Mouse (Mus musculus): ENCODE data around the gene Adra1d. TPM values are rescaled to one million over a fixed set of nuclear protein-coding genes. Genes with fewer than 3 reads are reported as not detected.

Gene Adra1d
- polyA plus RNA-seq, 1 experiment from 2014 or later, result 0.14 TPM

- H3K4me3 ChIP-seq (ENCODE audit: low read depth, low read length), result no peak overlapping the region
- H3K9me3 ChIP-seq (replicated peaks; ENCODE audit: control insufficient read depth, low read length), result no peaks in the 10 kb centered on the region
- ATAC-seq (replicated peaks; ENCODE audit: insufficient number of reproducible peaks, low FRiP score, low TSS enrichment, low read depth), result no peak
- no peak overlapping the region for H3K4me2 ChIP-seq (ENCODE audit: low read depth, low read length)
- H3K4me1 ChIP-seq (ENCODE audit: control insufficient read depth, insufficient read depth, low read length), result peaks cover 10% of the 10 kb centered on the region
- H3K9ac ChIP-seq (replicated peaks; ENCODE audit: low read length), result no peak overlapping the region; the same call in 1 of the 2 replicates
- no peak overlapping the region; the same call in 1 of the 2 replicates for H3K27ac ChIP-seq (replicated peaks; ENCODE audit: low read depth, low read length)
- no peaks in the 10 kb centered on the region for H3K36me3 ChIP-seq (replicated peaks; ENCODE audit: control insufficient read depth, insufficient read depth, low read depth, low read length)
- WGBS, result 52% methylated on average over 5 of the region's 5 CpGs
- H3K27me3 ChIP-seq (ENCODE audit: control insufficient read depth, insufficient read depth, low read length), result no peaks in the 10 kb centered on the region
- no peak for DNase-seq (ENCODE audit: low spot score)
Observed at GRCm38 (mm10) chr2:131501886-131502285, 60.2 kb downstream of the Adra1d start.

GRCm38 (mm10) chr2:131499290-131499845, 62.7 kb downstream of the Adra1d start:
- DNase-seq (ENCODE audit: low spot score), result no peak
- no peaks in the 10 kb centered on the region for H3K9me3 ChIP-seq (replicated peaks; ENCODE audit: control insufficient read depth, low read length)
- 66% methylated on average over 5 of the region's 5 CpGs for WGBS
- H3K4me2 ChIP-seq (ENCODE audit: low read depth, low read length), result no peak overlapping the region
- H3K27ac ChIP-seq (replicated peaks; ENCODE audit: low read depth, low read length), result no peak overlapping the region
- no peak for ATAC-seq (replicated peaks; ENCODE audit: insufficient number of reproducible peaks, low FRiP score, low TSS enrichment, low read depth)
- no peaks in the 10 kb centered on the region for H3K36me3 ChIP-seq (replicated peaks; ENCODE audit: control insufficient read depth, insufficient read depth, low read depth, low read length)
- H3K4me3 ChIP-seq (ENCODE audit: low read depth, low read length), result no peak overlapping the region
- no peak overlapping the region for H3K9ac ChIP-seq (replicated peaks; ENCODE audit: low read length)
- no peaks in the 10 kb centered on the region for H3K27me3 ChIP-seq (ENCODE audit: control insufficient read depth, insufficient read depth, low read length)
- no peaks in the 10 kb centered on the region; the same call in 1 of the 2 replicates for H3K4me1 ChIP-seq (ENCODE audit: control insufficient read depth, insufficient read depth, low read length)

- Histone ChIP-seq H3K4me3 (ENCODE audit: low read depth, low read length) (no peak overlapping the region), H3K36me3 (replicated peaks; ENCODE audit: control insufficient read depth, insufficient read depth, low read depth, low read length) (no peaks in the 10 kb centered on the region), H3K4me2 (ENCODE audit: low read depth, low read length) (no peak overlapping the region), H3K9me3 (replicated peaks; ENCODE audit: control insufficient read depth, low read length) (no peaks in the 10 kb centered on the region), H3K27me3 (ENCODE audit: control insufficient read depth, insufficient read depth, low read length) (no peaks in the 10 kb centered on the region), H3K4me1 (ENCODE audit: control insufficient read depth, insufficient read depth, low read length) (no peaks in the 10 kb centered on the region; the same call in 1 of the 2 replicates), H3K27ac (replicated peaks; ENCODE audit: low read depth, low read length) (no peak overlapping the region), H3K9ac (replicated peaks; ENCODE audit: low read length) (no peak overlapping the region)
- DNase-seq (ENCODE audit: low spot score) (no peak), ATAC-seq (replicated peaks; ENCODE audit: insufficient number of reproducible peaks, low FRiP score, low TSS enrichment, low read depth) (no peak)
- WGBS, result 64% methylated on average over 7 of the region's 7 CpGs
Observed at GRCm38 (mm10) chr2:131498219-131498618, 63.9 kb downstream of the Adra1d start.

- no peak overlapping the region for H3K27ac ChIP-seq (replicated peaks; ENCODE audit: low read depth, low read length)
- H3K4me1 ChIP-seq (ENCODE audit: control insufficient read depth, insufficient read depth, low read length), result no peaks in the 10 kb centered on the region; the same call in 1 of the 2 replicates
- no peak overlapping the region for H3K9ac ChIP-seq (replicated peaks; ENCODE audit: low read length)
- H3K9me3 ChIP-seq (replicated peaks; ENCODE audit: control insufficient read depth, low read length), result no peaks in the 10 kb centered on the region
- WGBS, result 91% methylated on average over 4 of the region's 4 CpGs
- H3K4me3 ChIP-seq (ENCODE audit: low read depth, low read length), result no peak overlapping the region
- no peak overlapping the region for H3K4me2 ChIP-seq (ENCODE audit: low read depth, low read length)
- H3K27me3 ChIP-seq (ENCODE audit: control insufficient read depth, insufficient read depth, low read length), result no peaks in the 10 kb centered on the region
- ATAC-seq (replicated peaks; ENCODE audit: insufficient number of reproducible peaks, low FRiP score, low TSS enrichment, low read depth) (no peak), DNase-seq (ENCODE audit: low spot score) (no peak)
- H3K36me3 ChIP-seq (replicated peaks; ENCODE audit: control insufficient read depth, insufficient read depth, low read depth, low read length), result no peaks in the 10 kb centered on the region
Observed at GRCm38 (mm10) chr2:131497224-131497856, 64.7 kb downstream of the Adra1d start.

GRCm38 (mm10) chr2:131496125-131496820, 65.8 kb downstream of the Adra1d start:
- no peak overlapping the region for H3K9ac ChIP-seq (replicated peaks; ENCODE audit: low read length)
- H3K27ac ChIP-seq (replicated peaks; ENCODE audit: low read depth, low read length), result no peak overlapping the region
- H3K36me3 ChIP-seq (replicated peaks; ENCODE audit: control insufficient read depth, insufficient read depth, low read depth, low read length), result no peaks in the 10 kb centered on the region
- H3K4me2 ChIP-seq (ENCODE audit: low read depth, low read length), result no peak overlapping the region
- no peaks in the 10 kb centered on the region for H3K27me3 ChIP-seq (ENCODE audit: control insufficient read depth, insufficient read depth, low read length)
- no peaks in the 10 kb centered on the region for H3K9me3 ChIP-seq (replicated peaks; ENCODE audit: control insufficient read depth, low read length)
- no peak for DNase-seq (ENCODE audit: low spot score)
- WGBS, result 86% methylated on average over 5 of the region's 5 CpGs
- no peak overlapping the region for H3K4me3 ChIP-seq (ENCODE audit: low read depth, low read length)
- ATAC-seq (replicated peaks; ENCODE audit: insufficient number of reproducible peaks, low FRiP score, low TSS enrichment, low read depth), result no peak
- no peaks in the 10 kb centered on the region; the same call in 1 of the 2 replicates for H3K4me1 ChIP-seq (ENCODE audit: control insufficient read depth, insufficient read depth, low read length)

Other genes with a start within 250 kb of the Adra1d start
- 7.7 and 8.2 TPM in 2 replicates for gene Rnf24, start 209.4 kb downstream of the Adra1d start, polyA plus RNA-seq (2014; fragmentation: Nextera tagmentation; extraction: Ambion mirVana)
- gene Smox, start 70.8 kb downstream of the Adra1d start, polyA plus RNA-seq (2014; fragmentation: Nextera tagmentation; extraction: Ambion mirVana), result 33.6 and 38.7 TPM in 2 replicates

Measured in embryonic facial prominence, embryonic 11.5 days (tissue).